Mouse (Mus musculus) left cerebral cortex, postnatal 4 days (tissue): ENCODE measurements around the gene Plxnb3. TPM values are rescaled to one million over a fixed set of nuclear protein-coding genes. Genes with fewer than 3 reads are reported as not detected.
A peak's percentile ranks its signal among the peaks of the same experiment; 100 is the strongest.

Source experiments
- DNase-seq: peaks from one replicate; pipeline ENCODE4 v3.0.0-alpha.2; 2022
- intact Hi-C: fragments of 180-260 bp; cut with DNase I; formaldehyde crosslinking; loops from one replicate; pipeline ENCODE4 v1.15.1; 2025
- total RNA-seq, 2 experiments: library from RNA; stranded (reverse); gene quantifications; 2 replicates each; pipeline ENCODE4 v1.2.3; 2021

Gene Plxnb3
- total RNA-seq, 2 experiments from 2014 or later, result 1.4 to 1.7 TPM

DNA sequence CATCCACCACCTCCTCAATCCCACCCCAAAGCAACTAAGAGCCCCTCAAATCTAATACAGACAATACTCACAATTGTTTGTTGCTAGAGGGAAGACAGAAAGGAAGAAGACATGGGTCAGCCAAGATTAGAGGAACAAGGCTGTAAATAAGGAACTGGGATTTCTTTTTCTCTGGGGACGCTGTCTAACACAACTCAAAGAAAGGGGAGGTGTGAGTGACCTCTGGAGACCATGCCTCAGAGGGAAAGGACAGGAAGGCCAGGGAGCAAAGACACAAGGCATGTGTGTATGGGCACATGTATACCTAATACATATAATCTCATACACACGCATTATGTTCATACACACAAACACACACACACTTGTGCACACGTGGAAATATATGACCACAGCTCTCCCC is 25.3 kb downstream of the Plxnb3 start:
- intact Hi-C loops, result no loop called here
- no peak for DNase-seq

DNA sequence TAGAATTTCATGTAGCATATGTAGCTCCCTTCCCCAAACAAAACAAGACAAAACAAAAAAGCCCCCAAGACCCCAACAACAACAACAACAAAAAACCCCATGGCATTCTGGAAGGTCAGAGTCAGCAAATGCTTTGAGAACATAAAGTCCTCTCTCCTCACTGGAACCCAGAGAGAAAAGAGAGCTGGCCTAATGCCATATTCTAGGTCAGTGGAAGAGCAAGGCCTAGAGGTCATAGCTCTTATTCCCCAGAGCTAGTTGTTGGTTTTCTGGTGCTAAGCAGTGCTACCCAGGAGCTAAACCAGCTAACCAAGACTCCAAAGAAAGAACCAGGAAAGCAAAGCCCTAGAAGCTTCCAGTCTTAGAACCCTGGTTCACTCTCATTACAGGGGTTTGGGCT is 28.8 kb downstream of the Plxnb3 start:
- intact Hi-C loops, result no loop called here
- no peak for DNase-seq

DNA sequence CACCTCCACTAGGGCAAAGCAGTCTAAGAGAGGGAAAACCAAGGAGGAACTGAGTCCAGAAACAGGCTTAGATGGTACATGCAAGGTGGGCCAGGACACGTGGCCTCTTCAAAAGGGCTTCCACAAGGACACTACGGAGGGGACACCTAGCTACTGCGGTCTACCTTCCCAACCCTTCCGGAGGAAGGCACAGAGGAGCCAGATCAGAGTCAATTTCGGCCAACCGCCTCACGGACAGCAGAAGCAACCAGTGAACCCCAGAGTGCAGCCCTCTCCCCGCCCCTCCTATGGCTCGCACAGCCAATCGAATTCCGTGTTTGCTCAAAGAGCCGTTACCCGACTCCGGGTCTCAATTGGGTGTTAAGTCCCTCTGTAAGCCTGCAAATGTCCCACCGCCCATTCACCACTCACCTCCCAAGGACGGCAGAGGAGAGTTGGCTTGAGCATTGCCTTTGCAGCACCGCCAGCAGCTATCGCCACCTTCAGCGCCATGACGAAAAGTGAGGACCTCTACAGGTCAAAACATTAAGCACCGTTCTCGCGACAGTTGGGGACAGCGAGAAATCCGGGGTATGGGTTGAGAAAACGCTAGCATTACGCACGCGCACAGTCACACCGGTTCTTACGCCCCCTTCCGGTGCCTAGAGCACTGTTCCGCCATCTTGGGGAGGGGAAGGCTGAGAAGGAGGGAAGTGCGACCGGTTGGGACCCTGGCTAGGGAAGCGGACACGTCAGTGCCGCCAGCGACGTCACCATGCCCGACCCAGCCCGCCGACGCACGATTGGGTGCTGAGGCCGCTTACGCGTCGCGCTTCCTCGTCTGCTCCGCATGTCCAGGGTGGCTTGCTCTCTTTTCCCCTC is 29.7 kb downstream of the Plxnb3 start, which contains the start of the genes Idh3g and Ssr4:
Gene Idh3g, minus strand, starts transcription at position 534 of the 861 bp plus-strand sequence.
Gene Ssr4, plus strand, starts transcription at position 665 of the 861 bp plus-strand sequence.
- intact Hi-C loops, result no loop called here
- peak; percentile 92 for DNase-seq

DNA sequence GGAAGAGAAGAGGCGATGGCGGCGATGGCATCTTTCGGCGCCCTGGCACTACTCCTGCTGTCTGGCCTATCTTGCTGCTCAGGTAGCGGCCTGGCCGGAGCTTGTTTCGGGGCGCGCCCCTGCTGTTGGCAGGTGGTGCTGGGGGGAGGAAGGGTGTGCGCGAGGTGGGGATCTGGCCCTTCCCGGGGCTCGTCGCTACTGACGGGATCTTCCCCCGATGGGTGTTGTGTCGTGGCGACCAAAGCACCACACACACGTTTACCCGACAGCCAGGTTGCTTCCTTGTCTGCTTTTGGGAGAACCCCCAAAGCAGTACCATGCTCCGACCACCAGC is 30.3 kb downstream of the Plxnb3 start:
- DNase-seq, result no peak
- intact Hi-C loops, result no loop called here

DNA sequence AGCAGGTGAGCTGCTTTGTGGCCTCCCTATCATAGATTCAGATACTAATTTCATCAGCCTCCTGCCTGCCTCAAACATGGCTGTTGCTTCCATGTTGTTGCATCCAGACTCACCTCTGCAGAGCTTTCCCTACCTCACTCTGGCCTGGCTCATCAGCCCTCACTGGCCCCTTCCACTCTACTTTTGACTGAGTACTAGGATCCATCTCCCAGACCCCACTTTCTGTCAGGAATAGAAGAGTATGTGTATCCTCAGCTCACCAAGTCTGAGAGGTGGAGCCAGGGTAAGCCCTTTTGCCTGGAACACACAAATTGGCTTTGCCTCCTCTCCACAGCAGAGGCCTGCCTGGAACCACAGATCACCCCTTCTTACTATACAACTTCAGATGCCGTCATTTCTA is 31.6 kb downstream of the Plxnb3 start:
- DNase-seq, result no peak
- intact Hi-C loops, result no loop called here

DNA sequence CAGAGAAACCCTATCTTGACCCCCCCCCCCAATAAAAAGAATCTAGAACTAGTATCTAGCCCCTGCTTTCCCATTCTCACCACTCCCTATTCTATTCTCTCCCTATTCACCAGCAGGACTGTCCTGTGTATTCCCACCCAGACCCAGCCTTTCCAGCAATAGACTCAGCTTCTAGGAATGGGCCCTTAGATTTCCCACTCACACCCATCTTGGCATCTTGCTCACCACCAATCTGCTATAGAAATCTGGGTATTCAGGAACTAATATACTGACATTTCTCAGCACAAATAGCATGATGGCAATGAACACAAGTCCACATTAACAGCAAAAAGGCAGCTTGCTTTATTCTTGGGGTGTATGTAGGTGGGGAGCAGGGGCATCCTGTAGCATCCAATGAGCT is 36.1 kb downstream of the Plxnb3 start:
- DNase-seq, result no peak
- intact Hi-C loops, result no loop called here

DNA sequence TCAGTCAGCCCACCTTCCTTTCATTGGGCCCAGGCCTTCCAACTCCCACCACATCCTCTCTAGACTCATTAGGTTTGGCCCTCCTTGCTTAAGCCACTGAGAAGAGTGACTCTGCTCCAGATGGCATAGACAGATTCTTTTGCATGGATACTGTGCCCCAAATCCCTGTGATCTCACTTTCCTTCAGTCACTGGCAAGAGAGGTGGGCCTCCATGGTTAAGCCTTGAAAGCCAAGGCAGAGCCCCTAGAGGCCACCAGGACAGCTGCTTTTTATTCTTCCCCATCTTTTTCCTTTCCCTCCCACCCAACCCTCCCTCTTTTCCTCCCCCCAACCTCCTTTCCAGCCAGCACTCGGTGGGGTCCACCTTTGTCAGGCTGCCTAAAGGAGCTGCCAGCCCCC is 36.6 kb downstream of the Plxnb3 start:
- DNase-seq, result no peak
- intact Hi-C loops, result no loop called here

DNA sequence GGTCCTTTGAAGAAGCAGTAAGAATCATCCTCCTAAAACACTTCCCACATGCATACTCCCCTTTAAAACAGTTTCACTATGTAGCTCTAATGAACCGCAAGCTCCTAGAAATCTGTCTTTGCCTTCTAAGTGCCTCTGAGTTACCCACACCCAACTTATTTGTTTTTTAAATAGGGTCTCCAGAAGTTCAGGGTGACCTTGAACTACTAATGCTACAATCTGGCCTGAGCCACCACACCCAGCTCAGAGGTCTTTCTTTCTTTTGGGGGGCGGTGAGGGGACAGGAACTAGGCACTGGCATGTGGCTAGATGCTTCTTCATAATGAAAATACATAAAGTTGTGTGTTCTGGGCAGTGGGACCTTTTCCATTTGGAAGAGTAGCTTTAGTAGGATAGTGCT is 40.6 kb downstream of the Plxnb3 start:
- intact Hi-C loops, result no loop called here
- no peak for DNase-seq

DNA sequence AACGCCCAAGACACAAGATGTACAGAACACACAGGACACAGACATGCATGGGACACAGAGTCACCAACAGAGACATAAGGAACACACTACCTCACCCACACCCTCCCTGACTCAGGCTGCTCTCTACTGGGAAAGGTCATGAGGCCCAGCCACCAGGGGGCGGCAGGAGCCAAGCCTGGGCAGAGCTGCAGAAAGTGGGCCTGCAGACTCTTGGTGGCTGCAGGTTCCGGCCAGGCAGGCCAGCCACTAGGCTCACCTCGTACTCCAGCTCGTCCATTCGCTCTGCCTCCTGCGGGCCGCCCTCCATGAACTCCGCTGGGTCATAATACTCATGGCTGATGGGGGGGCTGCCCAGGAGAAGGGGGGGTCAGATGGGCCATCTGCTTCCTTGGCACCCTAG is 41.6 kb downstream of the Plxnb3 start:
- intact Hi-C loops, result no loop called here
- DNase-seq, result peak; percentile 78

DNA sequence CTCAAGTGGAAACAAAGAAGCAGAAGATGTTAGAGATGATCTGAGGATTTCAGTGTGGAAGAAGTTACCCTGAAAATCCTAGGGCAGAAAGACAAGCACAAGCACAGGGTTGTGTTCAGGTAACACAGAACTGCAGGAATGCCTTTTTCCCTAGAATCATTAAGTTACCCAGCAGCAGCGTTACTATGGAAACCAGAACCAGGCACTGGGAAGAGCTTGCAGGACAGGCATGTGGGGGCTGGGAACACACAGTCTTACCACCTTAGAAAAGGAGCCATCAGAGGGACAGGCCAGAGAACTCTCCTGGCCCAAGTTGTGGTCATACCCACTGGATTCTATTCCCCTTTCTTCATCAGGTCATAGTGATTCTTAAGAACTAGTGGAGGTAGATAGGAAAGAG is 48.9 kb downstream of the Plxnb3 start:
- intact Hi-C loops, result no loop called here
- no peak for DNase-seq

DNA sequence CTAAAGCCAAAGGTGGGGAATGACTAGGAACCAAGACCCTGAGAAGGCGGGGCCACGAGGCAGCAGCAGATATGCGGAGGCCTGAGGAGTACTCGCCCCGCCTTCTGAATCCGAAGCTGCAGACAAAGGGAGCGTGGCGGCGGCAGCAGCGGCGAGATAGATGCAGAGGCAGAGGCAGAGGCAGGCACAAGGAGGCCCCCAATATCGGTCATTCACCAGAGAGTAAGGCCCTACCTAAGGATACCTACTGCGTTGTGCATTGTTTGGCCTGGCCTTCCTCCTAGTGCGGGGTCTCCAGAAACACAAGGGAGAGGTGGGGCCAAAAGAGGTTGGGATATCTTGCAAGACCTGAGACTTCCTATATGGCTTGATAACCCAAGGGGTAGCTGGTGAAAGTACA is 58.2 kb downstream of the Plxnb3 start:
- intact Hi-C loops, result no loop called here
- DNase-seq, result peak; percentile 27

DNA sequence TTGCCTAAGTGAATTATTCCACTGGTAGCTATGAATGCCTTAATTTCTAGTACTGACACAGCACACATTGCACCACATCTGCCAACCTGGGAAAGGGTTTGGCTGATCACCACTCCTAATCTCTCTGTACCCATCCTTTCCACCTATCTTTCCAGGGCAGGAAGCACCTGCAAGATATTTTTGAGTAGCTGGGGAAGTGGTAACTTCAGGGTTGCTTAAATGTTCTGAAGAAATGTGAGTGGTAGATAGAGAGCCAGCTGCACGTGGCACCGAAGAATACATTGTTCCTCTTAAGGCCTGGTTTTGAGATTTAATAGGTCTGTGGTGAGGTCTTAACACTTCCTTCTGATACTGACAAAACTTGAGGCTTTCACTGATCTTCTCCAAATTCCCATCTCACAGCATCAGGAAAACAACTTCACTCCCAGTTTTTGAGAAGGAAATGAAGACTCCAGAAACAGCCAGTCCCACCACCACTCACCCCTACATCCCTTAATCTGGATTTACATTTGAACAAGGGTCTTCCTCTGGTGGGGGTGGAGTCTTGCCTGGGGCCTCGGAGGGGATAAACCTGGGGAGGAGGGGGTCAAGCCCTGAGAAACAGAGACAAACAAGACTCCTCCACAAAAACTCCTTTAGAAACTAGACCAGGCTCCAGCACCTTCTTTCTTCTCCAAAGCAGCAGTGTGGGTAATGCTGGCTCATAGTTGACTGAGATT is 59.9 kb downstream of the Plxnb3 start:
- intact Hi-C loops, result no loop called here
- no peak for DNase-seq

Other genes with a start within 250 kb of the Plxnb3 start
- under 1 TPM; 0.12 to 0.14 TPM for gene Dusp9, start 117.7 kb upstream of the Plxnb3 start, total RNA-seq
- 100 to 1,000 TPM; 105 to 140 TPM for gene Pnck, start 97.0 kb upstream of the Plxnb3 start, total RNA-seq
- 10 to 100 TPM; 52.2 to 64.8 TPM for gene Slc6a8, start 83.9 kb upstream of the Plxnb3 start, total RNA-seq
- 10 to 100 TPM; 62.0 to 62.1 TPM for gene Bcap31, start 40.9 kb upstream of the Plxnb3 start, total RNA-seq
- 10 to 100 TPM; 16.8 to 16.9 TPM for gene Abcd1, start 40.5 kb upstream of the Plxnb3 start, total RNA-seq
- 1 to 10 TPM; 1.0 to 1.1 TPM for gene Srpk3, start 17.3 kb downstream of the Plxnb3 start, total RNA-seq
- gene Idh3g, start 29.8 kb downstream of the Plxnb3 start, total RNA-seq, result 100 to 1,000 TPM; 118 to 127 TPM
- gene Ssr4, start 29.9 kb downstream of the Plxnb3 start, total RNA-seq, result 100 to 1,000 TPM; 100 to 104 TPM
- gene Pdzd4, start 67.9 kb downstream of the Plxnb3 start, total RNA-seq, result 100 to 1,000 TPM; 174 to 186 TPM
- not detected for gene Avpr2, start 135.0 kb downstream of the Plxnb3 start, total RNA-seq
- gene L1cam, start 139.0 kb downstream of the Plxnb3 start, total RNA-seq, result 100 to 1,000 TPM; 518 to 579 TPM
- 1 to 10 TPM; 2.5 to 3.4 TPM for gene Arhgap4, start 164.8 kb downstream of the Plxnb3 start, total RNA-seq
- gene Naa10, start 164.9 kb downstream of the Plxnb3 start, total RNA-seq, result 10 to 100 TPM; 66.9 to 73.6 TPM
- gene Renbp, start 173.8 kb downstream of the Plxnb3 start, total RNA-seq, result 1 to 10 TPM; 3.3 to 5.4 TPM
- gene Hcfc1, start 209.3 kb downstream of the Plxnb3 start, total RNA-seq, result 10 to 100 TPM; 89.1 to 93.4 TPM